8 mouse cellular contexts compared by ENCODE assay signal in the genomic region with DNA sequence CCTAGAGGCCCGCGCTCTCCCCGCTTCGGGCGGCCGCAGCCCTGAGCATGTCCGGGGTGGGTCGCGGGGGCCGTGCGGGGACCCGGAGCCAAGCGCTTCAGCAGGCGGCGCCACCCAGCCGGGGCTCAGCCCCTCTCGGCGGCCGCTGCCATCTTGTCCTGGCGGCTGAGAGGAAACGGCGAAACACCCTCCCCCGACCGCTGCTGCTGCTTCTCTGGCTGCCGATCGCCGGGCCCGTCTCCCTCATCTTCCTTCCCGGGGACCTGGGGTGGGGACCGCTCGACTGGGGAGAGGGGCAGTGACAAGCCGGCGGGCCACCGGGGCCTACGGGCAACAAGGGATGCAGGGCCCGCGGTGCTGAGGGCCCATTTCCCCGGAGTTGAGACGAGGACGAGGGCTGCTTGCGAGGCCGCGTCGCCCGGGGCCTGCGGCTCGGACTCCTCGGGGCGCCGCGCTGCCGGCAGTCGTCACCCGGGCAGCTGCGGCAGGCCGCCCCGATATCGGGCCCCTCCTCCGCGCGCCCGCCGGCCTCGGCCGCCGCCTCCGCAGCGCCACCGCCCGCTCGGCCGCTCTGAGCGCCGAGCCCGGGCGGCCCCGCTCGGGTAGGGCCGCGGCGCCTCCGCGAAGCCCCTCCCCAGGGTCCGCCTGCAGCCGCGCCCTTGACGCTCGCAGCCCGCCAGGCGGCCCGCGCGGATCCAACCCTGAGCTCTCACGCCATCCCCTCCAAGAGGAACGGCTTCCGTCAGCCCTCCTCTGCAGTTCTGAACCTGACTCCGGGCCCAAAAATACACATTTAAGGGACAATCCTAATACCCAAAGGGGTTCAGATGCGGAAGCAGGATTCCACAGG. TPM values are rescaled to one million over a fixed set of nuclear protein-coding genes. Genes with fewer than 3 reads are reported as not detected.
A peak's percentile ranks its signal among the peaks of the same experiment; 100 is the strongest.
DNase-seq lines count a peak whose midpoint lies in the region; ATAC-seq and TF ChIP-seq lines count a peak whose summit lies in the region.

A gene (minus strand): TSS at position 496 of the 850 bp plus-strand sequence.

- peak; percentile 43; the same call in 1 of the 2 replicates for TF ChIP-seq POLR2A in olfactory bulb, adult 2 months (IDR thresholded peaks at IDR 0.05; ENCODE audit: insufficient read depth, low read depth, low read length)
- TF ChIP-seq POLR2A in thymus, adult 2 months (IDR thresholded peaks at IDR 0.05; ENCODE audit: control insufficient read depth, extremely low read depth, insufficient read depth, low read length, poor library complexity), result peak; percentile 77

- H3K4me3 ChIP-seq in forebrain, embryonic 15.5 days, result peak within 1 kb of the TSS; percentile 75
- peak within 1 kb of the TSS; percentile 91 for H3K4me3 ChIP-seq in layer of hippocampus, adult 2 months
- peak within 1 kb of the TSS; percentile 93 for H3K4me3 ChIP-seq in lung, embryonic 14.5 days (ENCODE audit: low read depth, low read length)
- peak within 1 kb of the TSS; percentile 61 for H3K4me3 ChIP-seq in olfactory bulb, adult 2 months (ENCODE audit: insufficient read depth, low read depth, low read length)
- peak within 1 kb of the TSS; percentile 94 for H3K4me3 ChIP-seq in thymus, adult 2 months (ENCODE audit: control insufficient read depth, insufficient read depth, low read length)

- peak within 1 kb of the TSS; percentile 62 for H3K4me2 ChIP-seq in forebrain, embryonic 15.5 days (replicated peaks)
- H3K4me2 ChIP-seq in lung, embryonic 14.5 days, result peak within 1 kb of the TSS; percentile 80

- peak; percentile 63 for DNase-seq in ES-CJ7 (ENCODE audit: low read depth, low spot score)
- DNase-seq in cerebellum, adult 11 months, result peak; percentile 81
- DNase-seq in heart, postnatal 25 days (ENCODE audit: low spot score), result peak; percentile 84
- DNase-seq in layer of hippocampus, adult 2 months (ENCODE audit: low spot score in 2 of 2), result peak; percentile 75 to 80
- DNase-seq in lung, embryonic 14.5 days, result peak; percentile 94
- peak; percentile 80 for DNase-seq in thymus, adult 2 months

- H3K9ac ChIP-seq in forebrain, embryonic 15.5 days (replicated peaks), result peak within 1 kb of the TSS; percentile 93
- peak within 1 kb of the TSS; percentile 100 for H3K9ac ChIP-seq in lung, embryonic 14.5 days

- H3K27me3 ChIP-seq in forebrain, embryonic 15.5 days, result no peaks in the 10 kb centered on the region
- H3K27me3 ChIP-seq in lung, embryonic 14.5 days (ENCODE audit: insufficient read depth, low read length), result no peaks in the 10 kb centered on the region
- no peaks in the 10 kb centered on the region for H3K27me3 ChIP-seq in thymus, adult 2 months (ENCODE audit: control insufficient read depth, insufficient read depth, low read length)

- peak; percentile 94 for ATAC-seq in forebrain, embryonic 15.5 days (replicated peaks)
- peak; percentile 94 for ATAC-seq in lung, embryonic 14.5 days (ENCODE audit: insufficient read depth)

- under 1% methylated on average over 70 of the region's 98 CpGs for WGBS in forebrain, embryonic 15.5 days
- WGBS in lung, embryonic 14.5 days, result under 1% methylated on average over 95 of the region's 98 CpGs
- WGBS in olfactory bulb, adult 2 months, result under 1% methylated on average over 98 of the region's 98 CpGs
- 1% methylated on average over 95 of the region's 98 CpGs for WGBS in thymus, adult 2 months

- H3K27ac ChIP-seq in forebrain, embryonic 15.5 days (replicated peaks), result peak within 1 kb of the TSS; percentile 99
- peak within 1 kb of the TSS; percentile 100 for H3K27ac ChIP-seq in layer of hippocampus, adult 2 months
- H3K27ac ChIP-seq in lung, embryonic 14.5 days (ENCODE audit: low read depth), result peak within 1 kb of the TSS; percentile 100
- H3K27ac ChIP-seq in olfactory bulb, adult 2 months (ENCODE audit: insufficient read depth, low read depth, low read length), result peak within 1 kb of the TSS; percentile 84
- peak within 1 kb of the TSS; percentile 56; the same call in 1 of the 2 replicates for H3K27ac ChIP-seq in thymus, adult 2 months (ENCODE audit: control insufficient read depth, insufficient read depth, low read length)

- TF ChIP-seq CTCF in layer of hippocampus, adult 2 months (conservative IDR thresholded peaks at IDR 0.05), result peak; percentile 71
- TF ChIP-seq CTCF in lung, embryonic 14.5 days (IDR thresholded peaks at IDR 0.05; ENCODE audit: low read depth), result peak; percentile 45
- peak; percentile 39; the same call in 1 of the 2 replicates for TF ChIP-seq CTCF in olfactory bulb, adult 2 months (IDR thresholded peaks at IDR 0.05; ENCODE audit: insufficient read depth, low read depth, low read length)
- peak; percentile 76; the same call in 1 of the 2 replicates for TF ChIP-seq CTCF in thymus, adult 2 months (IDR thresholded peaks at IDR 0.05; ENCODE audit: borderline replicate concordance, control insufficient read depth, extremely low read depth, insufficient read depth, low read length, poor library complexity)

- intact Hi-C loops in heart, postnatal 25 days (cut with DNase I), result loop anchor here (1.0 to 10.0 kb wide), 4 partner anchors 47 to 699 kb away; a partner anchor contains a TSS

- peaks cover 21% of the 10 kb centered on the region for H3K4me1 ChIP-seq in forebrain, embryonic 15.5 days
- peaks cover 17% of the 10 kb centered on the region for H3K4me1 ChIP-seq in lung, embryonic 14.5 days (ENCODE audit: insufficient read depth)
- H3K4me1 ChIP-seq in olfactory bulb, adult 2 months (ENCODE audit: control insufficient read depth, insufficient read depth, low read length), result no peaks in the 10 kb centered on the region
- peaks cover 4% of the 10 kb centered on the region; the same call in 1 of the 2 replicates for H3K4me1 ChIP-seq in thymus, adult 2 months (replicated peaks; ENCODE audit: control insufficient read depth, insufficient read depth, low read length)

- H3K9me3 ChIP-seq in forebrain, embryonic 15.5 days, result no peaks in the 10 kb centered on the region
- H3K9me3 ChIP-seq in lung, embryonic 14.5 days (ENCODE audit: low read depth, low read length), result no peaks in the 10 kb centered on the region

- H3K36me3 ChIP-seq in forebrain, embryonic 15.5 days, result no peaks in the 10 kb centered on the region
- no peaks in the 10 kb centered on the region for H3K36me3 ChIP-seq in lung, embryonic 14.5 days (ENCODE audit: insufficient read depth)
- H3K36me3 ChIP-seq in thymus, adult 2 months (ENCODE audit: control insufficient read depth, insufficient read depth, low read length), result no peaks in the 10 kb centered on the region

RNA-seq across cellular contexts. Expression of the gene that starts here (rescaled TPM):
- 6.4 and 6.6 TPM in 2 replicates for polyA plus RNA-seq in forebrain, embryonic 15.5 days (2015; fragmentation: Nextera tagmentation; extraction: Ambion mirVana)
- total RNA-seq in heart, postnatal 25 days (2021), result 100 to 1,000 TPM; 202 to 215 TPM
- 10 to 100 TPM; 69.4 to 72.5 TPM for total RNA-seq in layer of hippocampus, adult 2 months (2021)
- 25.0 and 26.3 TPM in 2 replicates for polyA plus RNA-seq in lung, embryonic 14.5 days (2014; fragmentation: Nextera tagmentation; extraction: Ambion mirVana)
- polyA plus RNA-seq in olfactory bulb, adult 2 months (2012; ENCODE audit: insufficient read depth, insufficient read length, low replicate concordance, missing spikeins), result 61.3 TPM in 1 of 2 replicates, not detected in the other
- 28.5 and 28.6 TPM in 2 replicates for polyA plus RNA-seq in thymus, adult 2 months (2012; rRNA removed)

Comparison
In these comparisons a context has a peak if more than half of its experiments do, and no peak if none do; other contexts are left out.
1. Peak in every context shown above with its lines: DNase-seq, ATAC-seq, H3K4me3 ChIP-seq and H3K27ac ChIP-seq.